Mouse (Mus musculus) thymus, adult 2 months (tissue): Measurements from ENCODE around the gene Slc29a3.

Experiments
- CTCF ChIP-seq: fragments of 200-500 bp; IDR thresholded peaks from 2 replicates; pipeline ENCODE4 v1.5.1; 2012; ENCODE audit warnings: mild to moderate bottlenecking, control low read depth, low read length, moderate library complexity, borderline replicate concordance; ENCODE audit not compliant: control insufficient read depth, poor library complexity, insufficient read depth; ENCODE audit errors: extremely low read depth
- POLR2A ChIP-seq: fragments of 200-500 bp; IDR thresholded peaks from 2 replicates; pipeline ENCODE4 v1.6.1; 2012; ENCODE audit warnings: mild to moderate bottlenecking, low read length, control low read depth, moderate library complexity; ENCODE audit not compliant: control insufficient read depth, poor library complexity, insufficient read depth; ENCODE audit errors: extremely low read depth

GRCm38 (mm10) chr10:60732397-60732861, 20.2 kb downstream of the Slc29a3 start:
- TF ChIP-seq CTCF (no peak), POLR2A (no peak)
